Mouse (Mus musculus): ENCODE measurements at regions not wholly inside any gene's neighbourhood (a gene's known extent, or its start where the extent isn't known, plus 50 kb on each side); places are given as distances from the start of the nearest gene placed in this dataset.

GRCm38 (mm10) chr7:36095258-36096130 lies 292.7 kb upstream of the Zfp507 start:
- WGBS = 43% methylated on average over 20 of the region's 20 CpGs
- H3K4me2 ChIP-seq (ENCODE audit: low read depth, low read length) = no peak overlapping the region
- no peak overlapping the region for H3K4me3 ChIP-seq (ENCODE audit: low read depth, low read length)
- H3K9me3 ChIP-seq (ENCODE audit: control insufficient read depth, low read length) = no peaks in the 10 kb centered on the region
- H3K9ac ChIP-seq (ENCODE audit: low read depth, low read length) = no peak overlapping the region
- DNase-seq (ENCODE audit: low spot score) = peak; percentile 89
- H3K36me3 ChIP-seq (ENCODE audit: control insufficient read depth, insufficient read depth, low read length) = no peaks in the 10 kb centered on the region
- H3K27me3 ChIP-seq (replicated peaks; ENCODE audit: control insufficient read depth, insufficient read depth, low read length) = no peaks in the 10 kb centered on the region
- peaks cover 13% of the 10 kb centered on the region for H3K4me1 ChIP-seq (ENCODE audit: control insufficient read depth, insufficient read depth, low read length)
- peak overlapping the region; percentile 55; the same call in 1 of the 2 replicates for H3K27ac ChIP-seq (replicated peaks; ENCODE audit: low read depth, low read length)
- ATAC-seq (ENCODE audit: low read depth) = peak; percentile 86

GRCm38 (mm10) chr7:36091132-36091531 lies 288.3 kb upstream of the Zfp507 start:
- no peak overlapping the region for H3K9ac ChIP-seq (ENCODE audit: low read depth, low read length)
- H3K36me3 ChIP-seq (ENCODE audit: control insufficient read depth, insufficient read depth, low read length) = no peaks in the 10 kb centered on the region
- ATAC-seq (ENCODE audit: low read depth) (no peak), DNase-seq (ENCODE audit: low spot score) (no peak)
- no peak overlapping the region for H3K4me2 ChIP-seq (ENCODE audit: low read depth, low read length)
- 66% methylated on average over 9 of the region's 9 CpGs for WGBS
- no peaks in the 10 kb centered on the region for H3K9me3 ChIP-seq (ENCODE audit: control insufficient read depth, low read length)
- no peak overlapping the region for H3K4me3 ChIP-seq (ENCODE audit: low read depth, low read length)
- H3K27ac ChIP-seq (replicated peaks; ENCODE audit: low read depth, low read length) = no peak overlapping the region
- no peaks in the 10 kb centered on the region; the same call in 1 of the 2 replicates for H3K27me3 ChIP-seq (replicated peaks; ENCODE audit: control insufficient read depth, insufficient read depth, low read length)
- peaks cover 19% of the 10 kb centered on the region for H3K4me1 ChIP-seq (ENCODE audit: control insufficient read depth, insufficient read depth, low read length)

GRCm38 (mm10) chr7:36090291-36091123 lies 287.7 kb upstream of the Zfp507 start:
- Histone ChIP-seq H3K36me3 (ENCODE audit: control insufficient read depth, insufficient read depth, low read length) (no peaks in the 10 kb centered on the region), H3K4me3 (ENCODE audit: low read depth, low read length) (no peak overlapping the region), H3K9me3 (ENCODE audit: control insufficient read depth, low read length) (no peaks in the 10 kb centered on the region), H3K27ac (replicated peaks; ENCODE audit: low read depth, low read length) (0 out of 2 replicates have a peak overlapping the region, but pooled peaks have one; percentile 12), H3K4me2 (ENCODE audit: low read depth, low read length) (peak overlapping the region; percentile 31), H3K27me3 (replicated peaks; ENCODE audit: control insufficient read depth, insufficient read depth, low read length) (no peaks in the 10 kb centered on the region; the same call in 1 of the 2 replicates), H3K9ac (ENCODE audit: low read depth, low read length) (no peak overlapping the region), H3K4me1 (ENCODE audit: control insufficient read depth, insufficient read depth, low read length) (peaks cover 14% of the 10 kb centered on the region)
- 14% methylated on average over 22 of the region's 22 CpGs for WGBS
- DNase-seq (ENCODE audit: low spot score) = peak; percentile 87
- ATAC-seq (ENCODE audit: low read depth) = peak; percentile 41

DNA sequence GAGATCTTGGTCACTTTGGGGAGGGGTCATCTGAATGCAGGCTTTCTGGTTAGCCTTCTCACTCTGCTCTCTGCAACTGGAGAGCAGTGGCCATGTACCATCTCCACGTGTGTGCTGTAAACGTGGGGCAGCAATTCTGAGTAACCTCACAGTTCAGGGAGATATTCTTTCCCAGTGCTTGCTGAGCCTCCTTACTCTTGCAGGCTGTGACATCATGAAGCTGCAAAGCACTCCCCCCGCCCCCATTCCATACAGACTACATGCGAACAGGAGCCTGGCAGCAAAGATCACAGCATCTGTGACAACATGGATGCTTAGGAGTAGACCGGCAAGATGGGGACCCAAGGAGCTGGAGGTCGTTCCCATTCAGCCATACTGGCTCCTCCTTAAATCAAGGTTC lies 284.8 kb upstream of the Zfp507 start:
- peaks cover 8% of the 10 kb centered on the region; the same call in 1 of the 2 replicates for H3K4me1 ChIP-seq (ENCODE audit: control insufficient read depth, insufficient read depth, low read length)

DNA sequence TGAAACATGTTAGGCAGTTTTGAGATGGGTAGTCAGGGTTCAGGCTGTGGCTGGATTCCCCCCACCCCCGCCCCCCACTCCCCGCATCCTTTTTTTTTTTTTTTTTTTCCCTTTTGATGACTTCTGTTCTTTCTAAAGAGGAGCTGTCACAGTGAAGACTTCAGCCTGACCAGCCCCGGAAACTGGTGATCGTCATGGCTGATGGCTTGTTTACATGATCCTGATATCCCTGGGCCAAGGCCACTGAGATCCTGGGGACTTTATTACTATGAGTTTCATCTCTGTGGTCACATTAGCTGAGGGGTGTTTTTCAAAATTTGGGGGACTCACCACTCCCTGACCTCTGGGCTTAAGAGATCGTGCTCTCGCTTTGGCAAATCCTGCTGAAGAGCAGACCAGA lies 275.9 kb upstream of the Zfp507 start:
- H3K4me3 ChIP-seq (ENCODE audit: low read depth, low read length) = no peak overlapping the region
- no peak overlapping the region for H3K9ac ChIP-seq (ENCODE audit: low read depth, low read length)
- H3K36me3 ChIP-seq (ENCODE audit: control insufficient read depth, insufficient read depth, low read length) = no peaks in the 10 kb centered on the region
- ATAC-seq (ENCODE audit: low read depth) = no peak
- no peak overlapping the region for H3K4me2 ChIP-seq (ENCODE audit: low read depth, low read length)
- H3K27ac ChIP-seq (replicated peaks; ENCODE audit: low read depth, low read length) = no peak overlapping the region
- WGBS = 56% methylated on average over 6 of the region's 6 CpGs
- H3K9me3 ChIP-seq (ENCODE audit: control insufficient read depth, low read length) = peaks cover 7% of the 10 kb centered on the region
- no peak for DNase-seq (ENCODE audit: low spot score)
- H3K4me1 ChIP-seq (ENCODE audit: control insufficient read depth, insufficient read depth, low read length) = peaks cover 18% of the 10 kb centered on the region
- H3K27me3 ChIP-seq (replicated peaks; ENCODE audit: control insufficient read depth, insufficient read depth, low read length) = no peaks in the 10 kb centered on the region

More for the DNA sequence above, 284.8 kb upstream of the Zfp507 start:
- WGBS = 87% methylated on average over 6 of the region's 6 CpGs
- Histone ChIP-seq H3K4me2 (ENCODE audit: low read depth, low read length) (no peak overlapping the region), H3K9ac (ENCODE audit: low read depth, low read length) (no peak overlapping the region), H3K27me3 (replicated peaks; ENCODE audit: control insufficient read depth, insufficient read depth, low read length) (no peaks in the 10 kb centered on the region; the same call in 1 of the 2 replicates), H3K9me3 (ENCODE audit: control insufficient read depth, low read length) (no peaks in the 10 kb centered on the region), H3K36me3 (ENCODE audit: control insufficient read depth, insufficient read depth, low read length) (no peaks in the 10 kb centered on the region), H3K4me3 (ENCODE audit: low read depth, low read length) (no peak overlapping the region), H3K27ac (replicated peaks; ENCODE audit: low read depth, low read length) (no peak overlapping the region)
- ATAC-seq (ENCODE audit: low read depth) (no peak), DNase-seq (ENCODE audit: low spot score) (no peak)

DNA sequence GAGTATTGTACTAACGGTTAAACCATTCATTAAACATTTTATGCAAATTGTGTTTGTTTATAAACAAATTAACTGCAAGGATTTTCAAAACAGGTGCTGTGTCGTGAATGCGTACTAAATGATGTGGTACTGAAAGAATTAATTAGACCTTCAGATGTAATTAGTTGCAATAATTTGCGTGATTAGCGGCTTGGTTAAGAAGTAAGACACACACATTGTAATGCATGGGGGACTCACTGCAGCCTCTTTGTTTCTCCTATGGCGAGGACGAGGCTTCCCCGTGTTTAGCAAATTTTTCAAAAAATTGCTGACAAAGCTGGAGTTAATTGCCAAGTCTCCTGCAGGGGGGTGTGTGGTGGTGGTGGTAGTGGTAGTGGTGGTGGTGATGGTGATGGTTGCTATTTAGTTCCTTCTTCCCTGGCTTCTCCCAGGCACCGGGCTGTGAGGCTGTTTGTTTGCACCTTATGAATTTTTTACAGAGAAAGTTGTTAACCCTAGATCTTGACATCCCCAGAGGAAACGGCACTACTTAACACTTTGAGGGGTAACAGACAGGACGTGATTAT lies 275.4 kb upstream of the Zfp507 start:
- ATAC-seq (ENCODE audit: low read depth) = no peak
- no peaks in the 10 kb centered on the region for H3K27me3 ChIP-seq (replicated peaks; ENCODE audit: control insufficient read depth, insufficient read depth, low read length)
- no peak overlapping the region for H3K4me2 ChIP-seq (ENCODE audit: low read depth, low read length)
- H3K27ac ChIP-seq (replicated peaks; ENCODE audit: low read depth, low read length) = no peak overlapping the region
- peaks cover 18% of the 10 kb centered on the region for H3K4me1 ChIP-seq (ENCODE audit: control insufficient read depth, insufficient read depth, low read length)
- H3K4me3 ChIP-seq (ENCODE audit: low read depth, low read length) = no peak overlapping the region
- no peak for DNase-seq (ENCODE audit: low spot score)
- H3K9me3 ChIP-seq (ENCODE audit: control insufficient read depth, low read length) = peaks cover 7% of the 10 kb centered on the region
- 66% methylated on average over 11 of the region's 11 CpGs for WGBS
- no peak overlapping the region for H3K9ac ChIP-seq (ENCODE audit: low read depth, low read length)
- no peaks in the 10 kb centered on the region for H3K36me3 ChIP-seq (ENCODE audit: control insufficient read depth, insufficient read depth, low read length)

DNA sequence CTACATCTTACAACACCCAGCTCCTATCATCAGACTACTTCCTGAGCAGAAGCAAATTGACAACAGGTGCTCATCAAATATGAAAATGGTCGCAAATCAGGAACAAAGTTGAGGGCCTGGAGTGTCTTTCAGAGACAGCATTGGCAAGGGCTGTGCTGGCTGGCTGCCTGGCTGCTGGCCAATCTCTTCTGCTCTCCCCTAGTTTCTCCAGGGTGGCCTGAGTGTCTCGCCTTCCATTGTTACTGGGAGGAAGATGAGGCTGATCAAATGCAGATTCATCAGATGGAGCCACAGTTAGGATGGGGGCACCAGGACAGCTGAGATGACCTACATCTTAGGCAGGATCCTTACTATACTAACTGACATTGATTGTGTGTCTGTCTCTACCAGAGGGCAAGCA lies 274.5 kb upstream of the Zfp507 start:
- Histone ChIP-seq H3K27me3 (replicated peaks; ENCODE audit: control insufficient read depth, insufficient read depth, low read length) (no peaks in the 10 kb centered on the region), H3K27ac (replicated peaks; ENCODE audit: low read depth, low read length) (no peak overlapping the region), H3K4me1 (ENCODE audit: control insufficient read depth, insufficient read depth, low read length) (peaks cover 18% of the 10 kb centered on the region), H3K4me3 (ENCODE audit: low read depth, low read length) (no peak overlapping the region), H3K36me3 (ENCODE audit: control insufficient read depth, insufficient read depth, low read length) (no peaks in the 10 kb centered on the region), H3K9me3 (ENCODE audit: control insufficient read depth, low read length) (peaks cover 7% of the 10 kb centered on the region), H3K4me2 (ENCODE audit: low read depth, low read length) (no peak overlapping the region), H3K9ac (ENCODE audit: low read depth, low read length) (no peak overlapping the region)
- ATAC-seq (ENCODE audit: low read depth) (no peak), DNase-seq (ENCODE audit: low spot score) (no peak)
- WGBS = 54% methylated on average over 2 of the region's 2 CpGs

DNA sequence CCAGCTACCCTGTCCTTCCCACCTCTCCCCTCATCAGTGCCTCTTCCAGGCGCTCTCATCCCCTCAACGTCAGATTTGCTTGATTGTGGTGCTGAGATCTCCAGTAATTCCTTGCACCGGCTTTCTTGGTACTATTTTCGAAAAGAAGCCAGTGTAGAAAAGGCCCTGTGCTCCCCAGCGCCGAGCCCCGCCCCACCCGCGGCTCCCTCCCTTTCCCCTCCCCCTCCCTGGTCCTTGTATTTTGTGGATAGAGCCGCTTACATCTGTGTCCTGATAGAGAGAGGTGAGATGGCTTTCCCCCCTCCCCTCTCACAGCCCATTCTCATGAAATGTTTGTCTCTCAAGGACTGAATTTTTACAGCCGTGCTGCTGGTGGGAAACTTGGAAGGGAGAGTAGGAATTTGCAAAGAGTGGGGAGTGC lies 273.2 kb upstream of the Zfp507 start:
- Histone ChIP-seq H3K4me3 (ENCODE audit: low read depth, low read length) (no peak overlapping the region), H3K9ac (ENCODE audit: low read depth, low read length) (peak overlapping the region; percentile 31; the same call in 1 of the 2 replicates), H3K4me2 (ENCODE audit: low read depth, low read length) (peak overlapping the region; percentile 41), H3K4me1 (ENCODE audit: control insufficient read depth, insufficient read depth, low read length) (peaks cover 18% of the 10 kb centered on the region), H3K9me3 (ENCODE audit: control insufficient read depth, low read length) (peaks cover 6% of the 10 kb centered on the region), H3K36me3 (ENCODE audit: control insufficient read depth, insufficient read depth, low read length) (no peaks in the 10 kb centered on the region), H3K27me3 (replicated peaks; ENCODE audit: control insufficient read depth, insufficient read depth, low read length) (no peaks in the 10 kb centered on the region), H3K27ac (replicated peaks; ENCODE audit: low read depth, low read length) (peak overlapping the region; percentile 44)
- ATAC-seq (ENCODE audit: low read depth) (0 out of 2 replicates have a peak, but pooled peaks have one; percentile 37), DNase-seq (ENCODE audit: low spot score) (peak; percentile 30)
- 3% methylated on average over 11 of the region's 11 CpGs for WGBS

Data from embryonic facial prominence, embryonic 14.5 days (tissue).